ENCODE assay signal across 8 mouse cellular contexts in genomic region chr7:19910421-19911291, GRCm38 (mm10). TPM values are rescaled to one million over a fixed set of nuclear protein-coding genes. Genes with fewer than 3 reads are reported as not detected.
DNase-seq lines count a peak whose midpoint lies in the region; ATAC-seq and TF ChIP-seq lines count a peak whose summit lies in the region.

No protein-coding gene starts in this region.

- H3K27ac ChIP-seq in embryonic facial prominence, embryonic 11.5 days (replicated peaks; ENCODE audit: low read depth, low read length) = no peak overlapping the region
- no peak overlapping the region for H3K27ac ChIP-seq in limb, embryonic 15.5 days

- peak; percentile 79 for DNase-seq in 3T3-L1 (ENCODE audit: low read depth, low spot score)
- peak; percentile 91 for DNase-seq in adrenal gland, postnatal 10 days
- DNase-seq in embryonic facial prominence, embryonic 11.5 days (ENCODE audit: low spot score) = peak; percentile 83
- peak; percentile 52 to 82 for DNase-seq in heart, adult 9 months (ENCODE audit: low spot score in 2 of 2)
- peak; percentile 86 for DNase-seq in kidney, adult 9 months
- peak; percentile 72 to 90 for DNase-seq in spleen, postnatal 4 days (ENCODE audit: low spot score in 2 of 2)

- no peak overlapping the region for H3K4me2 ChIP-seq in embryonic facial prominence, embryonic 11.5 days (ENCODE audit: low read depth, low read length)
- no peak overlapping the region for H3K4me2 ChIP-seq in limb, embryonic 15.5 days
- peak overlapping the region; percentile 30 for H3K4me2 ChIP-seq in myocyte (ENCODE audit: low read depth)

- no peak for TF ChIP-seq POLR2A in myocyte (IDR thresholded peaks at IDR 0.05; ENCODE audit: insufficient read length, low read depth)

- H3K79me2 ChIP-seq in myocyte (ENCODE audit: control insufficient read depth, insufficient read depth) = no peaks in the 10 kb centered on the region

- no peak overlapping the region for H3K4me3 ChIP-seq in embryonic facial prominence, embryonic 11.5 days (ENCODE audit: low read depth, low read length)
- H3K4me3 ChIP-seq in limb, embryonic 15.5 days = no peak overlapping the region
- no peak overlapping the region for H3K4me3 ChIP-seq in myocyte

- no peaks in the 10 kb centered on the region for H3K27me3 ChIP-seq in embryonic facial prominence, embryonic 11.5 days (ENCODE audit: control insufficient read depth, insufficient read depth, low read length)
- H3K27me3 ChIP-seq in limb, embryonic 15.5 days = no peaks in the 10 kb centered on the region
- H3K27me3 ChIP-seq in myocyte (ENCODE audit: control insufficient read depth, insufficient read depth, insufficient read length) = no peaks in the 10 kb centered on the region

- 51% methylated on average over 21 of the region's 21 CpGs for WGBS in embryonic facial prominence, embryonic 11.5 days
- 50% methylated on average over 21 of the region's 21 CpGs for WGBS in limb, embryonic 15.5 days

- H3K4me1 ChIP-seq in embryonic facial prominence, embryonic 11.5 days (ENCODE audit: control insufficient read depth, insufficient read depth, low read length) = no peaks in the 10 kb centered on the region
- H3K4me1 ChIP-seq in limb, embryonic 15.5 days = no peaks in the 10 kb centered on the region

- no peak overlapping the region for H3ac ChIP-seq in myocyte (ENCODE audit: control insufficient read depth, insufficient read length)

- peaks cover 5% of the 10 kb centered on the region; the same call in 1 of the 2 replicates for H3K36me3 ChIP-seq in embryonic facial prominence, embryonic 11.5 days (replicated peaks; ENCODE audit: control insufficient read depth, insufficient read depth, low read depth, low read length)
- H3K36me3 ChIP-seq in limb, embryonic 15.5 days = peaks cover 49% of the 10 kb centered on the region
- peaks cover 47% of the 10 kb centered on the region for H3K36me3 ChIP-seq in myocyte (ENCODE audit: control insufficient read depth, insufficient read depth)

- H3K9ac ChIP-seq in embryonic facial prominence, embryonic 11.5 days (replicated peaks; ENCODE audit: low read length) = no peak overlapping the region
- no peak overlapping the region for H3K9ac ChIP-seq in limb, embryonic 15.5 days

- ATAC-seq in embryonic facial prominence, embryonic 11.5 days (replicated peaks; ENCODE audit: insufficient number of reproducible peaks, low FRiP score, low TSS enrichment, low read depth) = peak; percentile 63
- ATAC-seq in limb, embryonic 15.5 days (ENCODE audit: insufficient number of reproducible peaks, low FRiP score, low TSS enrichment, low read depth) = 0 out of 2 replicates have a peak, but pooled peaks have one; percentile 32

- no peaks in the 10 kb centered on the region for H3K9me3 ChIP-seq in embryonic facial prominence, embryonic 11.5 days (replicated peaks; ENCODE audit: control insufficient read depth, low read length)
- peaks cover under 1% of the 10 kb centered on the region; the same call in 1 of the 2 replicates for H3K9me3 ChIP-seq in limb, embryonic 15.5 days

TF ChIP-seq in myocyte, 11 proteins besides CTCF, POLR2A, EP300 and RAD21:
- no peak for TF ChIP-seq USF1 (IDR thresholded peaks at IDR 0.05; ENCODE audit: low read depth)
- TF ChIP-seq POLR2AphosphoS2 (IDR thresholded peaks at IDR 0.05; ENCODE audit: insufficient read length, low read depth) = no peak
- no peak for TF ChIP-seq TCF3 (IDR thresholded peaks at IDR 0.05; ENCODE audit: insufficient read length, low read depth)
- TF ChIP-seq TCF12 (IDR thresholded peaks at IDR 0.05; ENCODE audit: insufficient read depth, poor library complexity, severe bottlenecking) = no peak
- TF ChIP-seq CEBPB (IDR thresholded peaks at IDR 0.05; ENCODE audit: insufficient read depth, poor library complexity, severe bottlenecking) = no peak
- no peak for TF ChIP-seq MYOD1 (IDR thresholded peaks at IDR 0.05; ENCODE audit: control insufficient read depth in 1 of 3, insufficient read length in 2 of 3, low read depth in 2 of 3)
- no peak for TF ChIP-seq SRF (IDR thresholded peaks at IDR 0.05; ENCODE audit: control insufficient read depth, insufficient read length, low read depth)
- no peak for TF ChIP-seq E2F4 (IDR thresholded peaks at IDR 0.05; ENCODE audit: insufficient read depth)
- TF ChIP-seq MYOG (IDR thresholded peaks at IDR 0.05; ENCODE audit: control insufficient read depth in 1 of 3, insufficient read depth in 1 of 3, insufficient read length in 2 of 3, low read depth in 2 of 3) = no peak
- no peak for TF ChIP-seq MAX (IDR thresholded peaks at IDR 0.05; ENCODE audit: low read depth)
- no peak for TF ChIP-seq REST (IDR thresholded peaks at IDR 0.05; ENCODE audit: insufficient read depth, insufficient read length)

RNA-seq across cellular contexts. Expression of gene Pvr, which starts 10.3 kb away (rescaled TPM):
- total RNA-seq in adrenal gland, postnatal 10 days (2021) = 10 to 100 TPM; 20.9 to 24.9 TPM
- polyA plus RNA-seq in embryonic facial prominence, embryonic 11.5 days (2014; fragmentation: Nextera tagmentation; extraction: Ambion mirVana) = 4.2 and 4.8 TPM in 2 replicates
- 13.4 and 13.7 TPM in 2 replicates for polyA plus RNA-seq in limb, embryonic 15.5 days (2015; fragmentation: Nextera tagmentation; extraction: Ambion mirVana)
- polyA plus RNA-seq in myocyte (2012; fragmentation: generic; extraction: Trizol) = 39.7 TPM

RNA-seq across cellular contexts. Expression of gene Ceacam19, which starts 22.9 kb away (rescaled TPM):
- total RNA-seq in adrenal gland, postnatal 10 days (2021) = not detected
- not detected in 2 replicates for polyA plus RNA-seq in embryonic facial prominence, embryonic 11.5 days (2014; fragmentation: Nextera tagmentation; extraction: Ambion mirVana)
- polyA plus RNA-seq in limb, embryonic 15.5 days (2015; fragmentation: Nextera tagmentation; extraction: Ambion mirVana) = 11.1 and 11.2 TPM in 2 replicates
- polyA plus RNA-seq in myocyte (2012; fragmentation: generic; extraction: Trizol) = 0.01 TPM

RNA-seq across cellular contexts. Expression of gene Igsf23, which starts 39.9 kb away (rescaled TPM):
- under 1 TPM; 0.27 TPM for total RNA-seq in adrenal gland, postnatal 10 days (2021)
- polyA plus RNA-seq in embryonic facial prominence, embryonic 11.5 days (2014; fragmentation: Nextera tagmentation; extraction: Ambion mirVana) = not detected in 2 replicates
- polyA plus RNA-seq in limb, embryonic 15.5 days (2015; fragmentation: Nextera tagmentation; extraction: Ambion mirVana) = 0.15 TPM in 1 of 2 replicates, not detected in the other
- 0.11 TPM for polyA plus RNA-seq in myocyte (2012; fragmentation: generic; extraction: Trizol)

RNA-seq across cellular contexts. Expression of gene Ceacam16, which starts 49.6 kb away (rescaled TPM):
- total RNA-seq in adrenal gland, postnatal 10 days (2021) = under 1 TPM in 1 of 2 experiments, not detected in 1; 0.18 TPM
- not detected in 2 replicates for polyA plus RNA-seq in embryonic facial prominence, embryonic 11.5 days (2014; fragmentation: Nextera tagmentation; extraction: Ambion mirVana)
- polyA plus RNA-seq in limb, embryonic 15.5 days (2015; fragmentation: Nextera tagmentation; extraction: Ambion mirVana) = not detected in 2 replicates
- polyA plus RNA-seq in myocyte (2012; fragmentation: generic; extraction: Trizol) = 0.02 TPM

RNA-seq across cellular contexts. Expression of gene Ceacam20, which starts 54.6 kb away (rescaled TPM):
- total RNA-seq in adrenal gland, postnatal 10 days (2021) = not detected
- not detected in 2 replicates for polyA plus RNA-seq in embryonic facial prominence, embryonic 11.5 days (2014; fragmentation: Nextera tagmentation; extraction: Ambion mirVana)
- not detected in 2 replicates for polyA plus RNA-seq in limb, embryonic 15.5 days (2015; fragmentation: Nextera tagmentation; extraction: Ambion mirVana)
- not detected for polyA plus RNA-seq in myocyte (2012; fragmentation: generic; extraction: Trizol)

Comparison
In these comparisons a context has a peak if more than half of its experiments do, and no peak if none do; other contexts are left out.
1. RNA of gene Ceacam19, which starts 22.9 kb away (polyA plus RNA-seq): 11.1 to 11.2 TPM in limb, embryonic 15.5 days; 0.01 TPM in myocyte (single experiment) and not detected in embryonic facial prominence, embryonic 11.5 days; every median in the first group is over 10 times any median in the second.
2. Peak in every context shown above with its lines, with median percentiles within 50 percentile points of each other: DNase-seq.